Mouse (Mus musculus) megakaryocyte-erythroid progenitor cell, adult 5-6 weeks (primary cell): Measurements from ENCODE around the gene Trmt1. TPM values are rescaled to one million over a fixed set of nuclear protein-coding genes. Genes with fewer than 3 reads are reported as not detected.
"Not testable (repeated sequence)": the region's sequence is repeated elsewhere in the genome, so short reads cannot be mapped to it uniquely, and the experiment has no call there.

Source experiments
- ATAC-seq: replicated peaks from 2 replicates; pipeline ENCODE4 v1.8.0; 2016; ENCODE audit warnings: mild to moderate bottlenecking, inconsistent platforms; ENCODE audit not compliant: severe bottlenecking, poor library complexity, low FRiP score, low TSS enrichment
- total RNA-seq, 2 experiments: library from RNA; stranded (forward) in 1 of 2; stranded (reverse) in 1 of 2; fragments of 200-1000, 215-1000 nt in 1 of 2; fragments of >200 nt in 1 of 2; fragmentation: Nextera tagmentation in 1 of 2; gene quantifications; 2 replicates each; pipeline ENCODE4 v1.2.3; 2014 to 2017

Trmt1 gene
- total RNA-seq, 2 experiments from 2014 or later = 126 to 170 TPM

- ATAC-seq = no peak
These were observed 28.4 kb upstream of the Trmt1 start for GRCm38 (mm10) chr8:84657680-84658079.

- ATAC-seq = no peak
These were observed 27.2 kb upstream of the Trmt1 start for GRCm38 (mm10) chr8:84658951-84659350.

GRCm38 (mm10) chr8:84659936-84660818, 25.9 kb upstream of the Trmt1 start:
- ATAC-seq = 0 out of 2 replicates have a peak, but pooled peaks have one; percentile 5

- ATAC-seq = no peak
These were observed 25.2 kb upstream of the Trmt1 start for GRCm38 (mm10) chr8:84660819-84661457.

- 0 out of 2 replicates have a peak, but pooled peaks have one; percentile 7 for ATAC-seq
These were observed 24.6 kb upstream of the Trmt1 start for GRCm38 (mm10) chr8:84661458-84661871.

- peak; percentile 2; the same call in 1 of the 2 replicates for ATAC-seq
These were observed 24.0 kb upstream of the Trmt1 start for GRCm38 (mm10) chr8:84661961-84662571.

GRCm38 (mm10) chr8:84662581-84663065, 23.5 kb upstream of the Trmt1 start, which contains the start of gene Ier2:
TSS of gene Ier2 (minus strand) at chr8:84662852.
- peak; percentile 66 for ATAC-seq

GRCm38 (mm10) chr8:84663483-84664327, 22.4 kb upstream of the Trmt1 start:
- peak; percentile 60 for ATAC-seq

GRCm38 (mm10) chr8:84664566-84665384, 21.3 kb upstream of the Trmt1 start:
- peak; percentile 38 for ATAC-seq

GRCm38 (mm10) chr8:84665385-84665893, 20.7 kb upstream of the Trmt1 start:
- peak; percentile 2; the same call in 1 of the 2 replicates for ATAC-seq

- no peak for ATAC-seq
These were observed 18.0 kb upstream of the Trmt1 start for GRCm38 (mm10) chr8:84668081-84668480.

GRCm38 (mm10) chr8:84668731-84669485, 17.2 kb upstream of the Trmt1 start:
- no peak for ATAC-seq

- ATAC-seq = not testable (repeated sequence)
These were observed 15.7 kb upstream of the Trmt1 start for GRCm38 (mm10) chr8:84670295-84671006.

GRCm38 (mm10) chr8:84677305-84677704, 8.8 kb upstream of the Trmt1 start:
- ATAC-seq = no peak

GRCm38 (mm10) chr8:84681476-84681875, 4.6 kb upstream of the Trmt1 start:
- ATAC-seq = no peak

- ATAC-seq = no peak
These were observed 3.9 kb upstream of the Trmt1 start for GRCm38 (mm10) chr8:84682257-84682656.

GRCm38 (mm10) chr8:84684537-84684936, 1.6 kb upstream of the Trmt1 start:
- ATAC-seq = no peak
